ENCODE assay signal across 11 mouse cellular contexts in genomic region chr15:8991859-8992838, GRCm38 (mm10). TPM values are rescaled to one million over a fixed set of nuclear protein-coding genes. Genes with fewer than 3 reads are reported as not detected.
DNase-seq lines count a peak whose midpoint lies in the region; ATAC-seq and TF ChIP-seq lines count a peak whose summit lies in the region.
"Had no signal": no experiment of that assay in that cellular context is flagged by ENCODE, and none has a peak within 500 bp of the region (broad histone marks: within the 10 kb centered on the region; RNA-seq: fewer than 3 reads in every experiment).

No protein-coding gene starts in this region.

- DNase-seq in kidney, adult 8-10 months = no peak
- DNase-seq in forebrain, postnatal 0 days = peak; percentile 27
- DNase-seq in spleen, adult 12 weeks (ENCODE audit: low spot score) = no peak
- DNase-seq in left cerebral cortex, adult 8-10 months (ENCODE audit: low spot score in 2 of 2) = no peak
- DNase-seq: gastrocnemius, postnatal 14 days had no signal

- H3K36me3 ChIP-seq in kidney, embryonic 14.5 days (ENCODE audit: control insufficient read depth, insufficient read depth, low read length) = no peaks in the 10 kb centered on the region
- no peaks in the 10 kb centered on the region for H3K36me3 ChIP-seq in midbrain, embryonic 15.5 days (replicated peaks)
- H3K36me3 ChIP-seq in midbrain, embryonic 13.5 days = no peaks in the 10 kb centered on the region
- no peaks in the 10 kb centered on the region for H3K36me3 ChIP-seq in forebrain, postnatal 0 days (ENCODE audit: insufficient read depth)
- H3K36me3 ChIP-seq: heart, embryonic 13.5 days had no signal

- ATAC-seq in kidney, embryonic 14.5 days (ENCODE audit: low FRiP score, low TSS enrichment) = peak; percentile 79; the same call in 1 of the 2 replicates
- ATAC-seq in midbrain, embryonic 15.5 days (replicated peaks) = peak; percentile 80
- ATAC-seq in midbrain, embryonic 13.5 days = no peak
- peak; percentile 90 for ATAC-seq in forebrain, postnatal 0 days

- no peak overlapping the region for H3K4me2 ChIP-seq in kidney, embryonic 14.5 days (replicated peaks; ENCODE audit: low read depth, low read length)
- no peak overlapping the region for H3K4me2 ChIP-seq in midbrain, embryonic 15.5 days
- no peak overlapping the region for H3K4me2 ChIP-seq in midbrain, embryonic 13.5 days (replicated peaks)
- H3K4me2 ChIP-seq in forebrain, postnatal 0 days (ENCODE audit: low read depth) = no peak overlapping the region
- H3K4me2 ChIP-seq: heart, embryonic 13.5 days; hindbrain, embryonic 14.5 days had no signal

- no peaks in the 10 kb centered on the region for H3K4me1 ChIP-seq in kidney, embryonic 14.5 days (ENCODE audit: control insufficient read depth, insufficient read depth, low read length)
- H3K4me1 ChIP-seq in midbrain, embryonic 15.5 days = no peaks in the 10 kb centered on the region
- no peaks in the 10 kb centered on the region for H3K4me1 ChIP-seq in midbrain, embryonic 13.5 days (replicated peaks)
- H3K4me1 ChIP-seq in forebrain, postnatal 0 days (ENCODE audit: insufficient read depth) = peaks cover 3% of the 10 kb centered on the region; the same call in 1 of the 2 replicates
- H3K4me1 ChIP-seq: heart, embryonic 13.5 days had no signal

- H3K27ac ChIP-seq in kidney, embryonic 14.5 days (ENCODE audit: low read depth, low read length) = no peak overlapping the region
- H3K27ac ChIP-seq in midbrain, embryonic 15.5 days = no peak overlapping the region
- H3K27ac ChIP-seq in midbrain, embryonic 13.5 days = no peak overlapping the region
- no peak overlapping the region for H3K27ac ChIP-seq in forebrain, postnatal 0 days (ENCODE audit: low read depth, low read length)
- H3K27ac ChIP-seq: heart, embryonic 13.5 days; hindbrain, embryonic 14.5 days had no signal

- H3K4me3 ChIP-seq in kidney, embryonic 14.5 days (ENCODE audit: low read length) = no peak overlapping the region
- no peak overlapping the region for H3K4me3 ChIP-seq in midbrain, embryonic 15.5 days
- H3K4me3 ChIP-seq in midbrain, embryonic 13.5 days (replicated peaks) = no peak overlapping the region
- no peak overlapping the region for H3K4me3 ChIP-seq in forebrain, postnatal 0 days (ENCODE audit: low read depth, low read length)
- H3K4me3 ChIP-seq: erythroblast, embryonic 14.5 days; heart, embryonic 13.5 days had no signal

- no peak overlapping the region for H3K9ac ChIP-seq in kidney, embryonic 14.5 days (ENCODE audit: low read depth, low read length)
- H3K9ac ChIP-seq in midbrain, embryonic 15.5 days = no peak overlapping the region
- no peak overlapping the region for H3K9ac ChIP-seq in midbrain, embryonic 13.5 days (replicated peaks)
- H3K9ac ChIP-seq in forebrain, postnatal 0 days = no peak overlapping the region
- H3K9ac ChIP-seq: heart, embryonic 13.5 days; hindbrain, embryonic 14.5 days had no signal

- WGBS in kidney, embryonic 14.5 days = 64% methylated on average over 12 of the region's 12 CpGs
- WGBS in midbrain, embryonic 15.5 days = 78% methylated on average over 12 of the region's 12 CpGs
- 80% methylated on average over 12 of the region's 12 CpGs for WGBS in midbrain, embryonic 13.5 days
- WGBS in forebrain, postnatal 0 days = 73% methylated on average over 12 of the region's 12 CpGs

- no peaks in the 10 kb centered on the region for H3K9me3 ChIP-seq in kidney, embryonic 14.5 days (ENCODE audit: control insufficient read depth, low read length)
- no peaks in the 10 kb centered on the region for H3K9me3 ChIP-seq in midbrain, embryonic 15.5 days
- no peaks in the 10 kb centered on the region for H3K9me3 ChIP-seq in midbrain, embryonic 13.5 days
- no peaks in the 10 kb centered on the region for H3K9me3 ChIP-seq in forebrain, postnatal 0 days (ENCODE audit: low read length)
- H3K9me3 ChIP-seq: heart, embryonic 13.5 days had no signal

- no peaks in the 10 kb centered on the region for H3K27me3 ChIP-seq in kidney, embryonic 14.5 days (ENCODE audit: control insufficient read depth, insufficient read depth, low read length)
- no peaks in the 10 kb centered on the region for H3K27me3 ChIP-seq in midbrain, embryonic 15.5 days (replicated peaks)
- H3K27me3 ChIP-seq in midbrain, embryonic 13.5 days = no peaks in the 10 kb centered on the region
- H3K27me3 ChIP-seq in forebrain, postnatal 0 days (ENCODE audit: insufficient read depth, low read length) = no peaks in the 10 kb centered on the region
- H3K27me3 ChIP-seq: heart, embryonic 13.5 days had no signal

- no peak for TF ChIP-seq CTCF in forebrain, postnatal 0 days (IDR thresholded peaks at IDR 0.05; ENCODE audit: low read depth)

RNA-seq across cellular contexts. Expression of gene Ranbp3l, which starts 24.4 kb away (rescaled TPM):
- polyA plus RNA-seq in kidney, embryonic 14.5 days (2014; fragmentation: Nextera tagmentation; extraction: Ambion mirVana) = 0.69 and 1.2 TPM in 2 replicates
- polyA plus RNA-seq in midbrain, embryonic 15.5 days (2015; fragmentation: Nextera tagmentation; extraction: Ambion mirVana) = 13.1 and 14.4 TPM in 2 replicates
- 12.7 and 13.7 TPM in 2 replicates for polyA plus RNA-seq in midbrain, embryonic 13.5 days (2015; fragmentation: Nextera tagmentation; extraction: Ambion mirVana)
- 16.3 and 23.1 TPM in 2 replicates for total RNA-seq in forebrain, postnatal 0 days (2014; rRNA removed)
- 9.7 and 11.3 TPM in 2 replicates for polyA plus RNA-seq in forebrain, postnatal 0 days (2015; fragmentation: Nextera tagmentation; extraction: Ambion mirVana)
- 10 to 100 TPM in 3 of 4 experiments, 1 to 10 TPM in 1; 6.9 to 11.6 (median 11.0) TPM for total RNA-seq in left cerebral cortex, adult 8-10 months (2022)
- polyA plus RNA-seq: erythroblast, embryonic 14.5 days had no signal
